In the genomic region with DNA sequence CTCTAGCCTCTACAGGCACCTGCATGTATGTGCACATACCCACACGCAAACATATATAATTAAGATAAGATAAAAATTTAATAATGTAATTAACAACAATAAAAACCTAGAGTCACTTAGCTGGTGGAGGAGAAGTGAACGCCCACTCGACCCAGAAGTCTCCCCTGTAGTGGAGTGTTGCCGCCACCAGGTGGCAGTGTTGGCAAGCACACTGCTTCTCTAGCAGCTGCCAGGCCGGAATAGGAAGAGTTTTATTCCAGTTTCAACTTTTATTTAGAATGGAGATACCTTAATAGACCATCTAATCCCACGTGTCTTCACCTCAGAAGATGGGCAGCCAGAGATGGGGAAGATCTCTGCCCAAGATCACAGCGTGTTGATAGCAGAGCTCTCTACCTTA, we compare ENCODE assay signal across 8 mouse cellular contexts. TPM values are rescaled to one million over a fixed set of nuclear protein-coding genes. Genes with fewer than 3 reads are reported as not detected.
DNase-seq lines count a peak whose midpoint lies in the region; ATAC-seq and TF ChIP-seq lines count a peak whose summit lies in the region.

No protein-coding gene starts in this region.

- H3K4me1 ChIP-seq in midbrain, embryonic 10.5 days: peaks cover 36% of the 10 kb centered on the region
- H3K4me1 ChIP-seq in midbrain, embryonic 15.5 days: peaks cover 15% of the 10 kb centered on the region
- H3K4me1 ChIP-seq in liver, embryonic 14.5 days (replicated peaks; ENCODE audit: control insufficient read depth in 2 of 2, insufficient read depth in 2 of 2, low read length in 1 of 2): no peaks in the 10 kb centered on the region; a peak in 1 of 4 replicates

- no peaks in the 10 kb centered on the region for H3K9me3 ChIP-seq in midbrain, embryonic 10.5 days (replicated peaks)
- no peaks in the 10 kb centered on the region for H3K9me3 ChIP-seq in midbrain, embryonic 15.5 days
- H3K9me3 ChIP-seq in liver, embryonic 14.5 days (ENCODE audit: control insufficient read depth, low read length): no peaks in the 10 kb centered on the region

- no peak overlapping the region for H3K4me3 ChIP-seq in midbrain, embryonic 10.5 days
- no peak overlapping the region for H3K4me3 ChIP-seq in midbrain, embryonic 15.5 days
- no peak overlapping the region for H3K4me3 ChIP-seq in liver, embryonic 14.5 days (ENCODE audit: insufficient read depth in 1 of 2, low read depth in 2 of 2, low read length in 2 of 2)

- H3K27me3 ChIP-seq in midbrain, embryonic 10.5 days (ENCODE audit: low read depth, poor library complexity, severe bottlenecking): peaks cover 50% of the 10 kb centered on the region
- H3K27me3 ChIP-seq in midbrain, embryonic 15.5 days (replicated peaks): peaks cover 10% of the 10 kb centered on the region
- H3K27me3 ChIP-seq in liver, embryonic 14.5 days (ENCODE audit: control insufficient read depth, insufficient read depth, low read length): no peaks in the 10 kb centered on the region; the same call in 1 of the 2 replicates

- no peak overlapping the region for H3K4me2 ChIP-seq in midbrain, embryonic 15.5 days
- no peak overlapping the region for H3K4me2 ChIP-seq in liver, embryonic 14.5 days (ENCODE audit: low read depth)

- ATAC-seq in midbrain, embryonic 15.5 days (replicated peaks): no peak
- no peak for ATAC-seq in liver, embryonic 14.5 days (ENCODE audit: insufficient read depth)

- H3K36me3 ChIP-seq in midbrain, embryonic 10.5 days: no peaks in the 10 kb centered on the region
- no peaks in the 10 kb centered on the region for H3K36me3 ChIP-seq in midbrain, embryonic 15.5 days (replicated peaks)
- H3K36me3 ChIP-seq in liver, embryonic 14.5 days (replicated peaks; ENCODE audit: control insufficient read depth, insufficient read depth, low read depth): no peaks in the 10 kb centered on the region

- WGBS in midbrain, embryonic 10.5 days: 2% methylated on average over 7 of the region's 7 CpGs
- WGBS in midbrain, embryonic 15.5 days: 3% methylated on average over 7 of the region's 7 CpGs
- WGBS in liver, embryonic 14.5 days (ENCODE audit: insufficient replicate concordance): 2% methylated on average over 7 of the region's 7 CpGs

- no peak overlapping the region for H3K27ac ChIP-seq in midbrain, embryonic 10.5 days (replicated peaks)
- no peak overlapping the region for H3K27ac ChIP-seq in midbrain, embryonic 15.5 days
- H3K27ac ChIP-seq in liver, embryonic 14.5 days: no peak overlapping the region

- no peak overlapping the region for H3K9ac ChIP-seq in midbrain, embryonic 15.5 days
- H3K9ac ChIP-seq in liver, embryonic 14.5 days (replicated peaks): no peak overlapping the region

- peak; percentile 74 for DNase-seq in midbrain, embryonic 10.5 days (ENCODE audit: low spot score)
- DNase-seq in cerebellum, adult 8-10 months: peak; percentile 80
- DNase-seq in gastrocnemius, adult 8-10 months (ENCODE audit: low spot score in 2 of 2): peak; percentile 60 to 66
- peak; percentile 81 to 86 for DNase-seq in kidney, postnatal 25 days
- peak; percentile 23 to 41 (median 30) for DNase-seq in liver, embryonic 14.5 days (ENCODE audit: low read depth in 3 of 3, low spot score in 3 of 3)
- DNase-seq in retina, adult 2 months (ENCODE audit: low read depth, low spot score): peak; percentile 30
- peak; percentile 61 to 62 for DNase-seq in thymus, postnatal 36 days

- peak; percentile 96 for TF ChIP-seq CTCF in liver, embryonic 14.5 days (IDR thresholded peaks at IDR 0.05; ENCODE audit: low read depth)

- no peak for TF ChIP-seq EP300 in liver, embryonic 14.5 days (IDR thresholded peaks at IDR 0.05; ENCODE audit: low read depth)

RNA-seq across cellular contexts. Expression of a gene that starts 28.1 kb away (rescaled TPM):
- polyA plus RNA-seq in midbrain, embryonic 10.5 days (2016; fragmentation: Nextera tagmentation; extraction: Ambion mirVana): 9.4 and 10.5 TPM in 2 replicates
- polyA plus RNA-seq in midbrain, embryonic 15.5 days (2015; fragmentation: Nextera tagmentation; extraction: Ambion mirVana): 5.9 and 7.5 TPM in 2 replicates
- total RNA-seq in gastrocnemius, adult 8-10 months (2022): 1 to 10 TPM; 1.1 to 1.9 (median 1.5) TPM
- 0.29 TPM in 2 replicates for polyA plus RNA-seq in liver, embryonic 14.5 days (2012; rRNA removed)
- polyA plus RNA-seq in liver, embryonic 14.5 days (2014; fragmentation: Nextera tagmentation; extraction: Ambion mirVana): 0.20 and 0.30 TPM in 2 replicates

Comparison
In these comparisons a context has a peak if more than half of its experiments do, and no peak if none do; other contexts are left out.
1. DNase-seq: peak in every context shown above with its lines; median percentile 84 in kidney, postnatal 25 days; 80 in cerebellum, adult 8-10 months; 74 in midbrain, embryonic 10.5 days; 63 in gastrocnemius, adult 8-10 months; 62 in thymus, postnatal 36 days; 30 in liver, embryonic 14.5 days; 30 in retina, adult 2 months.